Comparison of ENCODE assay signal across 16 mouse cellular contexts in genomic region chr10:56935174-56935573, GRCm38 (mm10).
DNase-seq lines count a peak whose midpoint lies in the region; ATAC-seq lines count a peak whose summit lies in the region.
"Had no signal": no experiment of that assay in that cellular context is flagged by ENCODE, and none has a peak within 500 bp of the region (broad histone marks: within the 10 kb centered on the region; RNA-seq: fewer than 3 reads in every experiment).

No protein-coding gene starts in this region.

- H3K36me3 ChIP-seq in forebrain, embryonic 16.5 days (ENCODE audit: control insufficient read depth, insufficient read depth): no peaks in the 10 kb centered on the region
- H3K36me3 ChIP-seq in forebrain, embryonic 15.5 days: no peaks in the 10 kb centered on the region
- H3K36me3 ChIP-seq: embryonic facial prominence, embryonic 13.5 days; intestine, embryonic 15.5 days; liver, embryonic 12.5 days; lung, embryonic 15.5 days had no signal

- no peak overlapping the region for H3K27ac ChIP-seq in forebrain, embryonic 16.5 days (ENCODE audit: low read length)
- H3K27ac ChIP-seq in forebrain, embryonic 15.5 days (replicated peaks): no peak overlapping the region
- H3K27ac ChIP-seq: embryonic facial prominence, embryonic 13.5 days; intestine, embryonic 15.5 days; liver, embryonic 12.5 days; lung, embryonic 15.5 days had no signal

- WGBS in forebrain, embryonic 16.5 days: 58% methylated on average over 4 of the region's 4 CpGs
- WGBS in forebrain, embryonic 15.5 days: 64% methylated on average over 4 of the region's 4 CpGs

- no peaks in the 10 kb centered on the region for H3K9me3 ChIP-seq in forebrain, embryonic 16.5 days (ENCODE audit: control insufficient read depth, low read length)
- H3K9me3 ChIP-seq in forebrain, embryonic 15.5 days: no peaks in the 10 kb centered on the region
- H3K9me3 ChIP-seq: embryonic facial prominence, embryonic 13.5 days; intestine, embryonic 15.5 days; liver, embryonic 12.5 days; lung, embryonic 15.5 days had no signal

- H3K4me2 ChIP-seq in forebrain, embryonic 16.5 days (ENCODE audit: low read length): no peak overlapping the region
- H3K4me2 ChIP-seq in forebrain, embryonic 15.5 days (replicated peaks): no peak overlapping the region
- H3K4me2 ChIP-seq: embryonic facial prominence, embryonic 13.5 days; intestine, embryonic 15.5 days; liver, embryonic 12.5 days; lung, embryonic 15.5 days had no signal

- ATAC-seq in forebrain, embryonic 16.5 days: peak; percentile 62
- ATAC-seq in forebrain, embryonic 15.5 days (replicated peaks): no peak
- ATAC-seq: intestine, embryonic 15.5 days; liver, embryonic 12.5 days had no signal

- no peak overlapping the region for H3K9ac ChIP-seq in forebrain, embryonic 16.5 days (replicated peaks; ENCODE audit: low read depth, low read length)
- no peak overlapping the region for H3K9ac ChIP-seq in forebrain, embryonic 15.5 days (replicated peaks)
- H3K9ac ChIP-seq: embryonic facial prominence, embryonic 13.5 days; intestine, embryonic 15.5 days; liver, embryonic 12.5 days; lung, embryonic 15.5 days had no signal

- H3K27me3 ChIP-seq in forebrain, embryonic 16.5 days (replicated peaks; ENCODE audit: control insufficient read depth, insufficient read depth, low read length): no peaks in the 10 kb centered on the region
- no peaks in the 10 kb centered on the region for H3K27me3 ChIP-seq in forebrain, embryonic 15.5 days
- H3K27me3 ChIP-seq: embryonic facial prominence, embryonic 13.5 days; intestine, embryonic 15.5 days; liver, embryonic 12.5 days; lung, embryonic 15.5 days had no signal

- no peak overlapping the region for H3K4me3 ChIP-seq in forebrain, embryonic 16.5 days (replicated peaks; ENCODE audit: low read length)
- no peak overlapping the region for H3K4me3 ChIP-seq in forebrain, embryonic 15.5 days
- H3K4me3 ChIP-seq: embryonic facial prominence, embryonic 13.5 days; intestine, embryonic 15.5 days; liver, embryonic 12.5 days; lung, embryonic 15.5 days had no signal

- peak; percentile 6 for DNase-seq in left cerebral cortex, postnatal 4 days
- DNase-seq in left cerebral cortex, adult 9 months (ENCODE audit: low spot score in 2 of 2): no peak
- DNase-seq in 3T3-L1 (ENCODE audit: low read depth, low spot score): peak; percentile 62
- peak; percentile 27 for DNase-seq in fibroblast of lung, adult 2 months (ENCODE audit: low read depth)
- DNase-seq in heart, postnatal 14 days: no peak
- DNase-seq: adrenal gland, adult 8-10 months; cerebellum, adult 2 months; layer of hippocampus, postnatal 36 days; right cerebral cortex, postnatal 14 days; thymus, postnatal 25 days had no signal

- no peaks in the 10 kb centered on the region for H3K4me1 ChIP-seq in forebrain, embryonic 16.5 days (replicated peaks; ENCODE audit: control insufficient read depth, insufficient read depth, low read length)
- no peaks in the 10 kb centered on the region for H3K4me1 ChIP-seq in forebrain, embryonic 15.5 days
- H3K4me1 ChIP-seq: embryonic facial prominence, embryonic 13.5 days; intestine, embryonic 15.5 days; liver, embryonic 12.5 days; lung, embryonic 15.5 days had no signal

- intact Hi-C loops in left cerebral cortex, postnatal 4 days (cut with DNase I): no loop called here
- intact Hi-C loops in heart, postnatal 14 days (cut with DNase I): no loop called here

Comparison
In these comparisons a context has a peak if more than half of its experiments do, and no peak if none do; other contexts are left out.
1. DNase-seq: peak in left cerebral cortex, postnatal 4 days (single experiment), 3T3-L1 (single experiment) and fibroblast of lung, adult 2 months (single experiment); none in left cerebral cortex, adult 9 months (0 of 2) and heart, postnatal 14 days (0 of 2).